ENCODE assay signal across 22 mouse cellular contexts in genomic region chr4:64142963-64143362, GRCm38 (mm10).
DNase-seq lines count a peak whose midpoint lies in the region; ATAC-seq lines count a peak whose summit lies in the region.
"Had no signal": no experiment of that assay in that cellular context is flagged by ENCODE, and none has a peak within 500 bp of the region (broad histone marks: within the 10 kb centered on the region; RNA-seq: fewer than 3 reads in every experiment).

No protein-coding gene starts in this region.

- no peak overlapping the region for H3K27ac ChIP-seq in hindbrain, embryonic 16.5 days (ENCODE audit: low read depth, low read length)
- H3K27ac ChIP-seq in hindbrain, embryonic 11.5 days (ENCODE audit: low read depth, low read length) = no peak overlapping the region
- H3K27ac ChIP-seq: midbrain, embryonic 15.5 days; neural tube, embryonic 15.5 days; stomach, embryonic 15.5 days had no signal

- H3K9me3 ChIP-seq in hindbrain, embryonic 16.5 days (ENCODE audit: control insufficient read depth, low read length) = no peaks in the 10 kb centered on the region
- no peaks in the 10 kb centered on the region for H3K9me3 ChIP-seq in hindbrain, embryonic 11.5 days (ENCODE audit: control insufficient read depth, low read length)
- H3K9me3 ChIP-seq: megakaryocyte, embryonic 14.5 days; midbrain, embryonic 15.5 days; neural tube, embryonic 15.5 days; stomach, embryonic 15.5 days had no signal

- H3K9ac ChIP-seq in hindbrain, embryonic 16.5 days (ENCODE audit: low read depth, low read length) = no peak overlapping the region
- no peak overlapping the region for H3K9ac ChIP-seq in hindbrain, embryonic 11.5 days (ENCODE audit: low read depth, low read length)
- H3K9ac ChIP-seq: midbrain, embryonic 15.5 days; neural tube, embryonic 15.5 days; stomach, embryonic 15.5 days had no signal

- no peaks in the 10 kb centered on the region for H3K4me1 ChIP-seq in hindbrain, embryonic 16.5 days (ENCODE audit: control insufficient read depth, insufficient read depth, low read depth, low read length)
- H3K4me1 ChIP-seq in hindbrain, embryonic 11.5 days (replicated peaks; ENCODE audit: control insufficient read depth, insufficient read depth, low read length) = no peaks in the 10 kb centered on the region
- H3K4me1 ChIP-seq: megakaryocyte, embryonic 14.5 days; midbrain, embryonic 15.5 days; neural tube, embryonic 15.5 days; stomach, embryonic 15.5 days had no signal

- H3K36me3 ChIP-seq in hindbrain, embryonic 16.5 days (ENCODE audit: control insufficient read depth, insufficient read depth, low read length) = no peaks in the 10 kb centered on the region
- no peaks in the 10 kb centered on the region for H3K36me3 ChIP-seq in hindbrain, embryonic 11.5 days (ENCODE audit: control insufficient read depth, insufficient read depth, low read length)
- H3K36me3 ChIP-seq: G1E; midbrain, embryonic 15.5 days; neural tube, embryonic 15.5 days; stomach, embryonic 15.5 days had no signal

- no peaks in the 10 kb centered on the region for H3K27me3 ChIP-seq in hindbrain, embryonic 16.5 days (replicated peaks; ENCODE audit: control insufficient read depth, insufficient read depth, low read length)
- no peaks in the 10 kb centered on the region for H3K27me3 ChIP-seq in hindbrain, embryonic 11.5 days (ENCODE audit: control insufficient read depth, insufficient read depth, low read length)
- H3K27me3 ChIP-seq: megakaryocyte, embryonic 14.5 days; midbrain, embryonic 15.5 days; neural tube, embryonic 15.5 days; stomach, embryonic 15.5 days had no signal

- H3K4me2 ChIP-seq in hindbrain, embryonic 16.5 days (ENCODE audit: low read length) = no peak overlapping the region
- no peak overlapping the region for H3K4me2 ChIP-seq in hindbrain, embryonic 11.5 days (replicated peaks; ENCODE audit: low read depth, low read length)
- H3K4me2 ChIP-seq: heart, embryonic 11.5 days; liver, embryonic 11.5 days; midbrain, embryonic 15.5 days; neural tube, embryonic 15.5 days; stomach, embryonic 15.5 days had no signal

- 65% methylated on average over 2 of the region's 2 CpGs for WGBS in hindbrain, embryonic 16.5 days
- 76% methylated on average over 2 of the region's 2 CpGs for WGBS in hindbrain, embryonic 11.5 days

- ATAC-seq in cerebellum, adult (ENCODE audit: insufficient number of reproducible peaks, low FRiP score, low TSS enrichment) = peak; percentile 68
- peak; percentile 56; the same call in 1 of the 2 replicates for ATAC-seq in hindbrain, embryonic 16.5 days
- no peak for ATAC-seq in hindbrain, embryonic 11.5 days (ENCODE audit: low FRiP score)
- ATAC-seq: activated CD4-positive, CD25-positive, alpha-beta regulatory T cell, adult 4 months; inflammation-experienced regulatory T-cells, adult 6 months; midbrain, embryonic 15.5 days had no signal

- no peak overlapping the region for H3K4me3 ChIP-seq in hindbrain, embryonic 16.5 days (ENCODE audit: low read length)
- H3K4me3 ChIP-seq in hindbrain, embryonic 11.5 days (ENCODE audit: low read depth, low read length) = no peak overlapping the region
- H3K4me3 ChIP-seq: megakaryocyte, embryonic 14.5 days; midbrain, embryonic 15.5 days; neural tube, embryonic 15.5 days; stomach, embryonic 15.5 days had no signal

- no peak for DNase-seq in cerebellum, postnatal 4 days (ENCODE audit: low spot score in 2 of 2)
- no peak for DNase-seq in hindbrain, embryonic 11.5 days (ENCODE audit: low spot score)
- peak; percentile 45 to 59 for DNase-seq in cerebellum, adult 18-20 months
- peak; percentile 41 to 54 for DNase-seq in cerebellum, postnatal 25 days
- DNase-seq in c-Kit-positive CD71-positive TER-119-positive erythroid progenitor cells, embryonic 14.5 days (ENCODE audit: low spot score) = no peak
- DNase-seq in left cerebral cortex, postnatal 36 days (ENCODE audit: low spot score in 2 of 2) = no peak
- DNase-seq: adrenal gland, postnatal 10 days; kidney, adult 2 months; kidney, postnatal 14 days; lung, adult 2 months; thymus, adult 18-20 months had no signal

- intact Hi-C loops in left cerebral cortex, postnatal 36 days (cut with DNase I) = no loop called here

Comparison
In these comparisons a context has a peak if more than half of its experiments do, and no peak if none do; other contexts are left out.
1. DNase-seq: peak in cerebellum, adult 18-20 months (2 of 2) and cerebellum, postnatal 25 days (2 of 2); none in cerebellum, postnatal 4 days (0 of 2), hindbrain, embryonic 11.5 days (single experiment), c-Kit-positive CD71-positive TER-119-positive erythroid progenitor cells, embryonic 14.5 days (single experiment) and left cerebral cortex, postnatal 36 days (0 of 2).